Mouse (Mus musculus) brain, adult 10 weeks (tissue): Measurements from ENCODE around the gene Abcc8. TPM values are rescaled to one million over a fixed set of nuclear protein-coding genes. Genes with fewer than 3 reads are reported as not detected.

Experiments used
- polyA plus RNA-seq: library from polyadenylated mRNA; stranded (reverse); fragments of 350-450 nt; fragmentation: Illumina TruSeq; extraction: RNeasy Lipid Tissue Mini Kit (QIAGEN cat#74804); gene quantifications from one replicate; pipeline ENCODE4 v1.2.3, GENCODE M21; 2015; ENCODE audit warnings: low read depth, low replicate concordance

Abcc8 gene
- polyA plus RNA-seq: 21.2 TPM

GRCm38 (mm10) chr7:46179431-46180275, at the start of gene Abcc8:
Abcc8 (minus strand) TSS chr7:46180033.

GRCm38 (mm10) chr7:46100563-46100962, 79.3 kb downstream of the Abcc8 start, which contains the start of gene Kcnj11:
Kcnj11 (minus strand) TSS chr7:46100764.

Other genes with a start within 250 kb of the Abcc8 start
- gene Abcc6, start 149.7 kb downstream of the Abcc8 start, polyA plus RNA-seq: 1.2 TPM
- 68.6 TPM for gene Nomo1, start 146.3 kb downstream of the Abcc8 start, polyA plus RNA-seq
- gene Kcnj11, start 79.3 kb downstream of the Abcc8 start, polyA plus RNA-seq: 34.7 TPM
- not detected for gene Ush1c, start 58.5 kb upstream of the Abcc8 start, polyA plus RNA-seq
- gene Otog, start 61.0 kb upstream of the Abcc8 start, polyA plus RNA-seq: not detected
- not detected for gene Myod1, start 196.4 kb upstream of the Abcc8 start, polyA plus RNA-seq
- gene Kcnc1, start 216.5 kb upstream of the Abcc8 start, polyA plus RNA-seq: 104 TPM